Mouse (Mus musculus) kidney, postnatal 0 days (tissue): ENCODE results near the gene B4galt5. TPM values are rescaled to one million over a fixed set of nuclear protein-coding genes. Genes with fewer than 3 reads are reported as not detected.

ENCODE experiments used
- ATAC-seq: fragments of 200-750 bp; cut with Nextera tagmentation; replicated peaks from 2 replicates; pipeline ENCODE4 v1.8.0; 2017; ENCODE audit warnings: low read depth, moderate number of reproducible peaks, moderate TSS enrichment, moderate library complexity; ENCODE audit not compliant: low FRiP score
- DNase-seq: peaks from one replicate; pipeline ENCODE4 v3.0.0-alpha.2; 2016; ENCODE audit warnings: low spot score
- H3K27ac ChIP-seq: fragments of 300-500 bp; sonication (generic); 2 replicates; pipeline ENCODE4 v1.5.1; 2014; ENCODE audit warnings: mild to moderate bottlenecking
- H3K27me3 ChIP-seq: fragments of 300-500 bp; sonication (generic); 2 replicates; pipeline ENCODE4 v1.6.1; 2014; ENCODE audit warnings: low read length, mixed read lengths; ENCODE audit not compliant: insufficient read depth
- H3K36me3 ChIP-seq: fragments of 300-500 bp; sonication (generic); 2 replicates; pipeline ENCODE4 v1.6.1; 2014; ENCODE audit warnings: low read length, mixed read lengths; ENCODE audit not compliant: insufficient read depth
- H3K4me1 ChIP-seq: fragments of 300-500 bp; sonication (generic); replicated peaks from 2 replicates; pipeline ENCODE4 v1.6.1; 2014; ENCODE audit warnings: antibody characterized with exemption, low read length, mixed read lengths; ENCODE audit not compliant: insufficient read depth
- H3K4me2 ChIP-seq: fragments of 300-500 bp; sonication (generic); 2 replicates; pipeline ENCODE4 v1.6.1; 2014; ENCODE audit warnings: mild to moderate bottlenecking, low read length, moderate library complexity, mixed read lengths
- H3K4me3 ChIP-seq: fragments of 300-500 bp; sonication (generic); replicated peaks from 2 replicates; pipeline ENCODE4 v1.5.1; 2014; ENCODE audit warnings: low read depth, low read length
- H3K9ac ChIP-seq: fragments of 300-500 bp; sonication (generic); 2 replicates; pipeline ENCODE4 v1.6.1; 2014; ENCODE audit warnings: low read depth, low read length
- H3K9me3 ChIP-seq: fragments of 300-500 bp; sonication (generic); replicated peaks from 2 replicates; pipeline ENCODE4 v1.6.1; 2016; ENCODE audit warnings: low read length, inconsistent platforms, mixed read lengths
- CTCF ChIP-seq: IDR thresholded peaks from 2 replicates; pipeline ENCODE4 v1.5.1; 2016; ENCODE audit warnings: antibody characterized with exemption, low read depth, mild to moderate bottlenecking, moderate library complexity
- WGBS: fragments of 180-500 bp; shearing (Covaris S2); extraction: QIAGEN DNeasy Blood & Tissue Kit; methylation state at CpG from one replicate; pipeline ENCODE4 v1.1.7; 2014; 5-methylcytosine and 5-hydroxymethylcytosine counted together
- polyA plus RNA-seq: library from polyadenylated mRNA; unstranded; fragments of >200 nt; fragmentation: Nextera tagmentation; extraction: Ambion mirVana; gene quantifications from 2 replicates; pipeline ENCODE4 v1.2.1, GENCODE M21; 2015

Gene B4galt5
- polyA plus RNA-seq, 1 experiment from 2014 or later = 22.6 TPM

- 0 out of 2 replicates have a peak, but pooled peaks cover 5% of the 10 kb centered on the region for H3K4me1 ChIP-seq
- H3K4me2 ChIP-seq = no peak overlapping the region
- no peak overlapping the region for H3K4me3 ChIP-seq
- no peak for TF ChIP-seq CTCF
- H3K27ac ChIP-seq = no peak overlapping the region
- 79% methylated on average over 10 of the region's 10 CpGs for WGBS
- H3K9me3 ChIP-seq = no peaks in the 10 kb centered on the region
- H3K9ac ChIP-seq = no peak overlapping the region
- DNase-seq = no peak
- H3K36me3 ChIP-seq = no peaks in the 10 kb centered on the region
- no peak for ATAC-seq
- no peaks in the 10 kb centered on the region for H3K27me3 ChIP-seq
Observed at GRCm38 (mm10) chr2:167274713-167275465, 74.1 kb downstream of the B4galt5 start.

- no peaks in the 10 kb centered on the region for H3K36me3 ChIP-seq
- H3K9ac ChIP-seq = no peak overlapping the region
- ATAC-seq (no peak), DNase-seq (no peak)
- H3K27ac ChIP-seq = no peak overlapping the region
- 0 out of 2 replicates have a peak, but pooled peaks cover 5% of the 10 kb centered on the region for H3K4me1 ChIP-seq
- WGBS = 74% methylated on average over 12 of the region's 13 CpGs
- H3K4me2 ChIP-seq = no peak overlapping the region
- H3K4me3 ChIP-seq = no peak overlapping the region
- TF ChIP-seq CTCF = no peak
- H3K9me3 ChIP-seq = no peaks in the 10 kb centered on the region
- H3K27me3 ChIP-seq = no peaks in the 10 kb centered on the region
Observed at GRCm38 (mm10) chr2:167273206-167273740, 75.7 kb downstream of the B4galt5 start.

- Histone ChIP-seq H3K9me3 (no peaks in the 10 kb centered on the region), H3K27ac (no peak overlapping the region), H3K36me3 (no peaks in the 10 kb centered on the region), H3K9ac (no peak overlapping the region), H3K27me3 (no peaks in the 10 kb centered on the region), H3K4me2 (no peak overlapping the region), H3K4me3 (no peak overlapping the region), H3K4me1 (0 out of 2 replicates have a peak, but pooled peaks cover 5% of the 10 kb centered on the region)
- 92% methylated on average over 3 of the region's 3 CpGs for WGBS
- ATAC-seq (no peak), DNase-seq (no peak)
- no peak for TF ChIP-seq CTCF
Observed at GRCm38 (mm10) chr2:167272706-167273105, 76.3 kb downstream of the B4galt5 start.

- no peak overlapping the region for H3K4me2 ChIP-seq
- 65% methylated on average over 9 of the region's 9 CpGs for WGBS
Observed at GRCm38 (mm10) chr2:167271121-167271521, 77.9 kb downstream of the B4galt5 start.

GRCm38 (mm10) chr2:167270496-167270895, 78.5 kb downstream of the B4galt5 start:
- H3K9ac ChIP-seq = no peak overlapping the region
- H3K27ac ChIP-seq = no peak overlapping the region
- no peak for ATAC-seq
- no peak overlapping the region for H3K4me2 ChIP-seq
- H3K4me3 ChIP-seq = no peak overlapping the region
- 83% methylated on average over 3 of the region's 3 CpGs for WGBS
- TF ChIP-seq CTCF = no peak
- no peaks in the 10 kb centered on the region for H3K9me3 ChIP-seq
- 0 out of 2 replicates have a peak, but pooled peaks cover 5% of the 10 kb centered on the region for H3K4me1 ChIP-seq
- DNase-seq = no peak
- no peaks in the 10 kb centered on the region for H3K36me3 ChIP-seq
- no peaks in the 10 kb centered on the region for H3K27me3 ChIP-seq

More at GRCm38 (mm10) chr2:167271121-167271521, 77.9 kb downstream of the B4galt5 start:
- Histone ChIP-seq H3K4me1 (0 out of 2 replicates have a peak, but pooled peaks cover 5% of the 10 kb centered on the region), H3K4me3 (no peak overlapping the region), H3K9me3 (no peaks in the 10 kb centered on the region), H3K36me3 (no peaks in the 10 kb centered on the region), H3K27ac (no peak overlapping the region), H3K27me3 (no peaks in the 10 kb centered on the region), H3K9ac (no peak overlapping the region)
- no peak for DNase-seq
- ATAC-seq = no peak
- TF ChIP-seq CTCF = no peak

- Histone ChIP-seq H3K27ac (no peak overlapping the region), H3K4me1 (0 out of 2 replicates have a peak, but pooled peaks cover 5% of the 10 kb centered on the region), H3K9ac (no peak overlapping the region), H3K27me3 (no peaks in the 10 kb centered on the region), H3K36me3 (no peaks in the 10 kb centered on the region), H3K4me3 (no peak overlapping the region), H3K4me2 (no peak overlapping the region), H3K9me3 (no peaks in the 10 kb centered on the region)
- 100% methylated on average over 1 of the region's 1 CpGs for WGBS
- ATAC-seq (no peak), DNase-seq (no peak)
- TF ChIP-seq CTCF = no peak
Observed at GRCm38 (mm10) chr2:167268721-167269120, 80.3 kb downstream of the B4galt5 start.
